Mouse (Mus musculus) cerebellum, adult 18-20 months (tissue): Measurements from ENCODE around the gene Slc44a3.
"Not testable (repeated sequence)": the region's sequence is repeated elsewhere in the genome, so short reads cannot be mapped to it uniquely, and the experiment has no call there.

Experiments used
- DNase-seq, 2 experiments: peaks; one replicate each; pipeline ENCODE4 v3.0.0; 2021

Gene Slc44a3

GRCm38 (mm10) chr3:121550370-121550769 lies 18.2 kb upstream of the Slc44a3 start:
- peak; percentile 10 to 16 for DNase-seq

- no peak for DNase-seq
Measured at GRCm38 (mm10) chr3:121547851-121548624, 15.8 kb upstream of the Slc44a3 start.

- no peak for DNase-seq
Measured at GRCm38 (mm10) chr3:121540621-121541020, 8.4 kb upstream of the Slc44a3 start.

- no peak for DNase-seq
Measured at GRCm38 (mm10) chr3:121539871-121540431, 7.7 kb upstream of the Slc44a3 start.

- not testable (repeated sequence) for DNase-seq
Measured at GRCm38 (mm10) chr3:121538847-121539246, 6.6 kb upstream of the Slc44a3 start.

- no peak for DNase-seq
Measured at GRCm38 (mm10) chr3:121537996-121538395, 5.8 kb upstream of the Slc44a3 start.

- no peak for DNase-seq
Measured at GRCm38 (mm10) chr3:121536803-121537202, 4.6 kb upstream of the Slc44a3 start.

- DNase-seq = peak; percentile 26 to 58
Measured at GRCm38 (mm10) chr3:121535813-121536504, 3.8 kb upstream of the Slc44a3 start.

- no peak for DNase-seq
Measured at GRCm38 (mm10) chr3:121531370-121532148, 645 bp downstream of the Slc44a3 start.

- DNase-seq = no peak
Measured at GRCm38 (mm10) chr3:121530546-121531258, 1.5 kb downstream of the Slc44a3 start.

- no peak for DNase-seq
Measured at GRCm38 (mm10) chr3:121526096-121527093, 5.8 kb downstream of the Slc44a3 start.

- no peak for DNase-seq
Measured at GRCm38 (mm10) chr3:121521633-121522125, 10.5 kb downstream of the Slc44a3 start.

GRCm38 (mm10) chr3:121521123-121521522 lies 11.1 kb downstream of the Slc44a3 start:
- no peak for DNase-seq

GRCm38 (mm10) chr3:121517030-121517429 lies 15.2 kb downstream of the Slc44a3 start:
- DNase-seq = no peak

- DNase-seq = no peak
Measured at GRCm38 (mm10) chr3:121509141-121509540, 23.1 kb downstream of the Slc44a3 start.

GRCm38 (mm10) chr3:121507678-121508077 lies 24.5 kb downstream of the Slc44a3 start:
- no peak for DNase-seq

- DNase-seq = no peak
Measured at GRCm38 (mm10) chr3:121506756-121507155, 25.4 kb downstream of the Slc44a3 start.

GRCm38 (mm10) chr3:121506175-121506574 lies 26.0 kb downstream of the Slc44a3 start:
- no peak for DNase-seq

- no peak for DNase-seq
Measured at GRCm38 (mm10) chr3:121504927-121505487, 27.2 kb downstream of the Slc44a3 start.

GRCm38 (mm10) chr3:121500734-121501133 lies 31.5 kb downstream of the Slc44a3 start:
- DNase-seq = no peak

- peak; percentile 61 to 67 for DNase-seq
Measured at GRCm38 (mm10) chr3:121500225-121500624, 32.0 kb downstream of the Slc44a3 start.
